Mouse (Mus musculus) hindbrain, postnatal 0 days (tissue): ENCODE measurements around the gene Anapc7. TPM values are rescaled to one million over a fixed set of nuclear protein-coding genes. Genes with fewer than 3 reads are reported as not detected.

Source experiments
- ATAC-seq: fragments of 200-750 bp; cut with Nextera tagmentation; 2 replicates; pipeline ENCODE4 v1.8.0; 2017; ENCODE audit warnings: mild to moderate bottlenecking, moderate TSS enrichment, moderate library complexity
- DNase-seq: peaks from one replicate; pipeline ENCODE4 v3.0.0-alpha.2; 2015; ENCODE audit warnings: low spot score
- H3K27ac ChIP-seq: fragments of 300-500 bp; sonication (generic); 2 replicates; pipeline ENCODE4 v1.5.1; 2014; ENCODE audit warnings: mild to moderate bottlenecking
- H3K27me3 ChIP-seq: fragments of 300-500 bp; sonication (generic); 2 replicates; pipeline ENCODE4 v1.6.1; 2014; ENCODE audit warnings: low read length, mixed read lengths; ENCODE audit not compliant: insufficient read depth
- H3K36me3 ChIP-seq: fragments of 300-500 bp; sonication (generic); 2 replicates; pipeline ENCODE4 v1.6.1; 2014; ENCODE audit warnings: low read length, mixed read lengths; ENCODE audit not compliant: insufficient read depth
- H3K4me1 ChIP-seq: fragments of 300-500 bp; sonication (generic); 2 replicates; pipeline ENCODE4 v1.6.1; 2014; ENCODE audit warnings: antibody characterized with exemption, low read length, mixed read lengths; ENCODE audit not compliant: insufficient read depth
- H3K4me2 ChIP-seq: fragments of 300-500 bp; sonication (generic); 2 replicates; pipeline ENCODE4 v1.6.1; 2014; ENCODE audit warnings: low read depth, mild to moderate bottlenecking, low read length, moderate library complexity, mixed read lengths
- H3K4me3 ChIP-seq: fragments of 300-500 bp; sonication (generic); 2 replicates; pipeline ENCODE4 v1.5.1; 2014; ENCODE audit warnings: low read length
- H3K9ac ChIP-seq: fragments of 300-500 bp; sonication (generic); replicated peaks from 2 replicates; pipeline ENCODE4 v1.6.1; 2014; ENCODE audit warnings: mild to moderate bottlenecking, low read length, moderate library complexity, mixed read lengths
- H3K9me3 ChIP-seq: fragments of 300-500 bp; sonication (generic); 2 replicates; pipeline ENCODE4 v1.6.1; 2016; ENCODE audit warnings: low read length, mixed read lengths
- CTCF ChIP-seq: IDR thresholded peaks from 2 replicates; pipeline ENCODE4 v1.5.1; 2016; ENCODE audit warnings: antibody characterized with exemption, control low read depth, low read depth
- WGBS: fragments of 180-500 bp; shearing (Covaris S2); extraction: QIAGEN DNeasy Blood & Tissue Kit; methylation state at CpG from one replicate; pipeline ENCODE4 v1.1.7; 2014; 5-methylcytosine and 5-hydroxymethylcytosine counted together
- polyA plus RNA-seq: library from polyadenylated mRNA; unstranded; fragments of >200 nt; fragmentation: Nextera tagmentation; extraction: Ambion mirVana; gene quantifications from 2 replicates; pipeline ENCODE4 v1.2.1, GENCODE M21; 2015
- total RNA-seq: library from RNA; depleted of rRNA; stranded (reverse); fragments of >200 nt; gene quantifications from 2 replicates; pipeline ENCODE4 v1.2.3, GENCODE M21; 2014

Anapc7 gene
- total and polyA plus RNA-seq, 2 experiments from 2014 or later, result 32.0 to 44.6 TPM

DNA sequence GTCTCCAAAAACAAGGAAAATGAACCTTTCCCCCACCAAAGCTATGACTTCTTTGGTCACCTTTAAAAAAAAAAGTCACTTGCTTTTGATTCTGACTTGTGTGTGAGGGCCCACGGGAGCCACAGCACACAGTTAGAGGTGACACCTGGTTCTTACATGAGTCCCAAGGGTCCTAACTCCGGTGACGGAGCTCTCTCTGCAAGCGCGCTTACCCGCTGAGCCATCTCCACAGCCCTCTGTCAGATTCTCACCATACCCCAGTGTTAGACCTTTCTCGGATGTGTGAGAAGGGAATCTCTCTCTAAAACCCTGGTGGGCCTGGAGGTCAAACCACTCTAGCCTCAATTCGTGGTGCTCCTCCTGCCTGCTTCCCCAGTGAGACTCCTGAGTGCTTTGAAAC, 24.0 kb upstream of the Anapc7 start:
- Histone ChIP-seq H3K4me2 (no peak overlapping the region), H3K9me3 (no peaks in the 10 kb centered on the region), H3K4me3 (no peak overlapping the region), H3K4me1 (no peaks in the 10 kb centered on the region), H3K36me3 (peaks cover 17% of the 10 kb centered on the region), H3K27me3 (no peaks in the 10 kb centered on the region), H3K9ac (no peak overlapping the region), H3K27ac (no peak overlapping the region)
- TF ChIP-seq CTCF, result no peak
- WGBS, result 87% methylated on average over 8 of the region's 8 CpGs
- ATAC-seq (no peak), DNase-seq (no peak)

DNA sequence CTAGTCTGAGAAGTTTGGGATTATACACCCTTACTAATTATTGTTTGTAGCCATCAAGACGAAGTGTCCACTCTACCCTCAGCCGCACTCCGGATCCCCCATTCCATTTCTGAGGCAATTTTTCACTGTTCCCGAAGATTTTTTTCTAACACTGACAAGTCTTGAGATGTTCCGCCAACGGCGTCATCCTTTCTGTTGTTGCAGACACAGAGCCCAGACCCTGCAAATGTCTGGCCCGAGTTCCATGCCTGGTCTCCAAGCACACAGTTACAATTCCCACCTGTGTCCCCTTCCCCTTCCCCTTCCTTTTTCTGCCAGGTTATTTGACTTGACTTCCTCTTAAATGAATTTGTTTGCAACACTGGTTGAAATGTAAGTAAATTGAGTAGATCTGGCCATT, 21.6 kb upstream of the Anapc7 start:
- Histone ChIP-seq H3K4me3 (no peak overlapping the region), H3K27ac (no peak overlapping the region), H3K9ac (no peak overlapping the region), H3K27me3 (no peaks in the 10 kb centered on the region), H3K4me1 (no peaks in the 10 kb centered on the region), H3K4me2 (no peak overlapping the region), H3K36me3 (peaks cover 24% of the 10 kb centered on the region), H3K9me3 (no peaks in the 10 kb centered on the region)
- WGBS, result 93% methylated on average over 8 of the region's 8 CpGs
- no peak for TF ChIP-seq CTCF
- DNase-seq, result no peak
- no peak for ATAC-seq

DNA sequence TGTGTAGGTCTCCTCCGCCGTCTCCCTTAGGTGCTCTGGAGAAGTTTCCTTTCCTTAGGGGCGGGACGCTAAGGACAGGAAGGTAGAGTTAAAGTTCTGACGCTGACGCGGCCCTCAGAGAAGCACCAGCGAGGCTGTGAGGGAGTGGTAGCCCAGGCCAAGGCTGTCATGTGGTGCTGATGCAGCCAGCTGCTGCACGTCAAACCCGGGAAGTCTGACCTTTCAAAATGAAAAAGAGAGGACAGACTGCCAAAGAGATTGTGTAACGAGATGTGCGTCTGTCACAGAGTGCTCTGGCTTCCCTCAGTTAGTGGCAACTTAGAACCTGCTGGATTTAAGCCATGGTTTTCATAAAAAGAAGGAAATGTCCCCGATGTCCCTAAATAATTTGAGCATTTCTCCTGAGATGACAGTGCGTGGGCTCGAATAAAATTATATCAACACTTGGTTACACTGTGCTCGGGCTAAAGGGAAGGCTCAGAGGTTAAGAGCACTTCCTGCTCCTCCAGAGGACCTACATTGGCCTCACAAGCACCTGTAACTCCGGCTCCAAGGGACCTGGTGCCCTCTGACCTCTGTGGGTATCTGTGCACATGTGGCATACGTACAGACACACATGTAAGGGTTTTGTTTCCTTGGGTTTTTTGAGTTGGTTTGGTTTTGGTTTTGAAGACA, 20.7 kb upstream of the Anapc7 start:
- WGBS, result 84% methylated on average over 18 of the region's 18 CpGs
- DNase-seq (no peak), ATAC-seq (no peak)
- Histone ChIP-seq H3K9ac (no peak overlapping the region), H3K9me3 (no peaks in the 10 kb centered on the region), H3K27me3 (no peaks in the 10 kb centered on the region), H3K4me2 (no peak overlapping the region), H3K36me3 (peaks cover 33% of the 10 kb centered on the region), H3K4me1 (no peaks in the 10 kb centered on the region), H3K4me3 (no peak overlapping the region), H3K27ac (no peak overlapping the region)
- no peak for TF ChIP-seq CTCF

DNA sequence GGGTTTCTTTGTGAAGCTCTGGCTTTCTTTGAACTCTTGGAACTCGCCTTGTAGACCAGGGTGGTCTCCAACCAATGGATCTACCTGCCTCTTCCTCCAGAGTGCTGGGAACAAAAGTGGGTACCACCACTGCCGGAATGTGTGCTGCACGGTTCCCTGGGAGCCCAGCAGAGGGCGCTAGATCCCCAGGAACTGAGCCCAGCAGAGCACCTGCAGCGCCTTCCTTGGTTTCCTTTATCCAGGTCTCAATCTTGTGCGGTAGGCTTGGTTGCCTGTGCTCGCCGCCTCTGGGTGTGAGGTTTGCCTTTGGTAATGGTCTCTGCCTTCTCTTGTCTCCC, 20.2 kb upstream of the Anapc7 start:
- Histone ChIP-seq H3K27ac (no peak overlapping the region), H3K4me2 (no peak overlapping the region), H3K4me3 (no peak overlapping the region), H3K9ac (no peak overlapping the region), H3K9me3 (no peaks in the 10 kb centered on the region), H3K36me3 (peaks cover 35% of the 10 kb centered on the region), H3K27me3 (no peaks in the 10 kb centered on the region), H3K4me1 (no peaks in the 10 kb centered on the region)
- no peak for ATAC-seq
- peak; percentile 96 for TF ChIP-seq CTCF
- peak; percentile 76 for DNase-seq
- 17% methylated on average over 8 of the region's 8 CpGs for WGBS

DNA sequence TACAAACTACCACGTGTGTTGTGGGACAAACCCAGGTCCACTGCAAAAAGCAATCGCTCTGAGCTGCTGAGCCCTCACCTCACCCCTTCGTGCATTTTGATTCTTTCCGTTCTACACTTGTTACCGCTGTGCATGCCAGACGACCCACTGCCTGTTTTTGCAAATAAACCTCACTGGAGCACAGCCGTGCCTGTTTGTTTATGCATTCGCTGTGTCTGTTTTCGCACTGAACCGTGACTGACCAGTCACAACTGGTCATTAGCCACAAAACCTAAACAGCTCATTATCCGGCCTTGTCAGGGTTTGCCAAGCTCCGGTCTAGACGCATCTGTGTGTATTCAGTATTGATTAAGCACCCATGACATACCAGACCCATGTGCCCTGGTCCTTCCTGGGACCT, 19.3 kb upstream of the Anapc7 start:
- no peak for TF ChIP-seq CTCF
- peaks cover 30% of the 10 kb centered on the region for H3K36me3 ChIP-seq
- H3K9ac ChIP-seq, result no peak overlapping the region
- no peak overlapping the region for H3K4me3 ChIP-seq
- peak overlapping the region; percentile 66 for H3K27ac ChIP-seq
- no peak for ATAC-seq
- no peaks in the 10 kb centered on the region for H3K4me1 ChIP-seq
- peak; percentile 16 for DNase-seq
- H3K4me2 ChIP-seq, result no peak overlapping the region
- H3K9me3 ChIP-seq, result no peaks in the 10 kb centered on the region
- no peaks in the 10 kb centered on the region for H3K27me3 ChIP-seq
- WGBS, result 66% methylated on average over 13 of the region's 13 CpGs

DNA sequence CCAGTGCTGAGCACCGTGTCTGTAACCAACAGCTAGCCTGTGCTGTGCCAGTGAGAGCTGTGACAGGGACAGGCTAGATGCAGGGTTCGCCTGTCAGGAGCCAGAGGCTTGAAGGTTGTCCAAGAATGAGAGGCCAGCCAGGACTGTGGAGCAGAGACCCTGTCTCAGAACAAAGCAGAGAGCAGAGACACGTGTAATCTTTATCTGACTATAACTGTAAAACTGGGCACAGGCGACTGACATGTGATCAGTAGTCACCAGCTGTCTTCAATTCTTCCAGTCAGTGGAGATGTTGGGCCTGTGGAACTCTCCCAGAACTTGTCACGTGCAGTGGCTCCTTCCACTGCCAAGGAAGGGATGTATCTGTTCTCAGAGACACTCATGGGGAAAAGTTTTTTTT, 18.7 kb upstream of the Anapc7 start:
- 71% methylated on average over 5 of the region's 5 CpGs for WGBS
- TF ChIP-seq CTCF, result no peak
- Histone ChIP-seq H3K27ac (peak overlapping the region; percentile 66), H3K9ac (no peak overlapping the region), H3K4me1 (no peaks in the 10 kb centered on the region), H3K36me3 (peaks cover 24% of the 10 kb centered on the region), H3K27me3 (no peaks in the 10 kb centered on the region), H3K4me2 (no peak overlapping the region), H3K9me3 (no peaks in the 10 kb centered on the region), H3K4me3 (no peak overlapping the region)
- DNase-seq (peak; percentile 72), ATAC-seq (peak; percentile 80)

DNA sequence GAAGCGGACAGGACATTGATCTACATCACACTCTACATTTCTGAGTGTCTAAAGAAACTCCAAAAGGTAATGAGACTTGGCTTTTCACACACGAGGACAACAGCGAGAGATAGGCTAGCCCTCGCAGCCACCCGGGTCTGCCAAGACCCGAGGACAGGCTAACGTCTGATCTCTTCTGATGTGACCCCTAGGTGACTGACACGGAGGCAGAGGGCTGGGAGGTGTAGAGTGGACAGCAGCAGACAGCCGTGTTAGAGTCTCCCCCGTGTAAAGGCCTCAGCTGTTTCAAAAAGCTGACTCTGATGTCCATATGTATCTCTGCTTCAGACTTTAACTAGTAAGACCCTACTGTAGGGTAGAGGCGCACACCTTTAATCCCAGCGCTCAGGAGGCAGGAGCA, 18.1 kb upstream of the Anapc7 start:
- H3K27me3 ChIP-seq, result no peaks in the 10 kb centered on the region
- ATAC-seq, result no peak
- no peak overlapping the region for H3K9ac ChIP-seq
- no peak overlapping the region for H3K4me2 ChIP-seq
- H3K36me3 ChIP-seq, result peaks cover 22% of the 10 kb centered on the region
- WGBS, result 88% methylated on average over 12 of the region's 12 CpGs
- no peak for TF ChIP-seq CTCF
- DNase-seq, result no peak
- H3K4me1 ChIP-seq, result no peaks in the 10 kb centered on the region
- H3K4me3 ChIP-seq, result no peak overlapping the region
- no peaks in the 10 kb centered on the region for H3K9me3 ChIP-seq
- H3K27ac ChIP-seq, result no peak overlapping the region
